Mouse (Mus musculus): ENCODE data around the gene Slc35e3.

DNA sequence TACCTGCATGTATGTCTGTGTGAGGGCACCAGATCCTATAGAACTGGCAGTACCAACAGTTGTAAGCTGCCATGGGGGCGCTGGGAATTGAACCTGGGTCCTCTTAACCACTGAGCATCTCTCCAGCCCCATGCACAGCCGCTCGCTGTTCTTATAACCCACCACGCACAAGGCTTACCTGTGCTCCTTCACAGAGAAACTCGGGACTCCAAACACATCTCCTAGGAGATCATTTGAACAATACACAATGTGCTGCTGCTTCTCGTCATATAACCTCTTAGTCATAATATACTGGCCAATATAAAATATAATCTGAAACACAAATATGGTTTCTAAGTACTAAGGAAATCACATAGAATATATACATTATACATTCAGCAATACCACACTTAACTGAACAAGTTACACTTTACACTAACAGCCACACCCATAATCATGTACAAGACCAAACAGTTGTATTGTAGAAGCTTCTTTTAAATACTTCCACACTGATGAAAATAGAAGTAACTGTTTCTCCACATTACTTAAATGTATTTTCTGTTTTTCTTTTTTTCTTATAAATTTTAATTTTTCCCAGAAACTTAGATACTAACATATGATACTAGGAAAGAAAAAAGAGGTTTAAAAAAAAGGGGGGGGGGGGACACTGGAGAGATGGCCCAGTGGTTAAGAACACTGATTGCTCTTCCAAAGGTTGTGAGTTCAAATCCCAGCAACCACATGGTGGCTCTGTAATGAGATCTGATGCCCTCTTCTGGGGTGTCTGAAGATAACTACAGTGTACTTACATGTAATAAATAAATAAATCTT, 43.9 kb downstream of the Slc35e3 start:
- TF ChIP-seq POLR2A (IDR thresholded peaks at IDR 0.05; ENCODE audit: insufficient read depth, low read length) (no peak), CTCF (IDR thresholded peaks at IDR 0.05; ENCODE audit: low read depth, low read length) (no peak), EP300 (IDR thresholded peaks at IDR 0.05; ENCODE audit: insufficient read depth, low read depth, low read length) (no peak)
